Mouse (Mus musculus): ENCODE data around the gene Sorcs2.
"Not testable (repeated sequence)": the region's sequence is repeated elsewhere in the genome, so short reads cannot be mapped to it uniquely, and the experiment has no call there.

Sorcs2 gene

DNA sequence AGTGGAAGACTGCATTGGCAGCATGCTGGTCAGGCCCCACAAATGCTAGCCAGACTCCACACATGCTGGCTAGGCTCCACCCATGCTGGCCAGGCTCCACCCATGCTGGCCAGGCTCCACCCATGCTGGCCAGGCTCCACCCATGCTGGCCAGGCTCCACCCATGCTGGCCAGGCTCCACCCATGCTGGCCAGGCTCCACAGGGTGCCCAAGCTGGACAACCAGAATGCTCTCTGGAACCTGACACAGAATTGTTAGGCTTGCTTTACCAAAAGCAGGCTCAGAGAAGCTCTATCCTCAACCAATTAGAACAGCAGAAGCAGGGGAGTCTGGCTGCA lies 7.4 kb downstream of the Sorcs2 start:
- not testable (repeated sequence) for DNase-seq (ENCODE audit: low spot score)

DNA sequence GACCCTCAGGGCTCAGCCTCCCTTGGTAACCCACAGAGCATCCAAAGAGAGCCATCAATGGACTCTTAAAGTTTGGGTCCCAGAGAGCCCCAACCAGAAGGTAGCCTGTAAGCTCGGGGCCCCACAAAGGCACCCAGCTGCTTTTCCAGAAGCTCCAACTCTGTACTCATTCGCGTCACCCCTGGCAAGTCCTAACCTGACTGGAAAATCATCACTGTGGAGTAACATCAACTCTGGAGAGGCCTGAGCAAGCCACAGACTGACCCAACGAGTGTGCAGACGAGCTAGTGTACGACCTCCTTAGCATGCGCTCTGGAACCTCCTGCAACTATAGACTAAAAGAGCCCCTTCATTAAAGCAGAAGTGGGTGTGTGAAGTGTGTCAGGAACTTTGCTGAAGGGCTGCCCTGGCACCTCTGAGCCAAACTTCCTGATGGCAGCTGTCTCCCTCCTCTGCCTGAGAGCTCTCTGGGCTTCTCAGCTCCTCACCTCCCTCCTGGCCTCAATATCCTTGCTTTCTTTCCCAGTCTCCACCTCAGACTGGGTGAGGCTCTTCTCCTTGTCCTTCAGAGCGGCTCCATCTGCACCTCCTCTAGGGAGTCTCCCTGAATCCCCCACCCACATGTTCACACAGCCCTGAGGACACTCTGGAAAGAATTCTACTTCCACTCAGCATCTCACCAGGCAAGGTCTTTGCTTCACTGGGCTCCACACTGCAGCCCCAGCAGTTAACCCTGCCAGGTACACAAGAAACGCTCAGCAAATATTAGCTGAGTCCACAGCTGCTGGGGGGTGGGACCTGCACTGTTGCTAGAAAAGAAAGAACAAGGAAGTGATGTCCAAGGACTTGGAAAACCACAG lies 8.0 kb downstream of the Sorcs2 start:
- no peak for DNase-seq (ENCODE audit: low spot score)

DNA sequence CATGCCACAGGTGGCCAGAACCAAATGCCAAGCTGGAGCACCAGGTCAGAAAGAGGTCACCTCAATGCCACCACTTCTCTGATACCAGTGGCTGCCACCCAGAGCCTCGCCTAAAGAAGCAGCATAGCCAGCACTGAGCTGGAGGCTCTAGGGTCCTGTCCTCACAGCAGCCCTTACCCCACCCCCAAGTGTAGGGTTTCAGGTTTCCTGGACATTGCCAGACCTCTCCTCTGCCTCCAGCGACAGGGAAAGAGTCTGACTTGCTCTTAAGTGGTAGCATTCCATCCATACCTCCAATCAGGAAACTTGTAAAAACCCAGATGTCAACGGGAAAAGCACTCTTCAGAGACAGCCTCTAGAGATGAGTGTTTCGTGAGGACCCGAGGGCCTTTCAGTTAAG lies 12.9 kb downstream of the Sorcs2 start:
- no peak for DNase-seq (ENCODE audit: low spot score)

DNA sequence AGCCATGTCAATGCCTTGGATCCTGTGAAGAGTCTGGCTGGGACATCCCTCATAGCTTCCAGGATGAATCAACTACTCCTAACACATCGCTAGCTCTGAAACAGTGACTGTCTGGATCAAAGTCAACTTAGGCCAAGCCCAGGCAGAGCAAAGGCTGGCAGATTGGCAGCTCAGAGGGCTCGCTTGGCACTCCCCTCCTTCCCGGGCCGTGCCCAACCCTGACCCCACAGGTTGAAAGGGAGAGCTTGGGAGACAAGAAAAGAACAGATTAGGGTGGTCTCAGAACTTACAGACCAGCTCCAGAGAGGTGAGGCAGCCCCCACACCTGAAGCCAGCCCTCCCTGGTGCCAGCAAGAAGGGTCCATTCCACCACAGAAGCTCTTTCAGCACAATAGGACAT lies 14.5 kb downstream of the Sorcs2 start:
- DNase-seq (ENCODE audit: low spot score): no peak

DNA sequence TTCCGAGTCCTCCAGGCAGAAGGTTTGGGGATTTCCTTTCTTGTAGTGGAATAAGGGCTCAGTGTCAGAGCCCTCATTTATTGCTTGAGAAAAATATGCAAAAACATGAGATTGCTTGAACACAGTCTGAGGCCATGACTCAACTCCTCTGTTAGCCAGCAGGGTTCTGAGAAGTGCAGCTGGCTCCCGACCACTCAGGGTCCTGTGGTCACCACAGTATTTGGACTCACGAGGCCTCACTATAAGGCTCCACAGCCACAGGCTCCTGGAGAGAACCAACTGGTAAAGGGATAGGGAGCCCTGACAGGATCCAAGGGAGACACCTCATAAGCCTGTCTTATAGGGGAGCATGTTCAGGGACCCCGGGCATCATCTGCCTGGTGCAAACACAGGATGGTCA lies 15.2 kb downstream of the Sorcs2 start:
- no peak for DNase-seq (ENCODE audit: low spot score)

DNA sequence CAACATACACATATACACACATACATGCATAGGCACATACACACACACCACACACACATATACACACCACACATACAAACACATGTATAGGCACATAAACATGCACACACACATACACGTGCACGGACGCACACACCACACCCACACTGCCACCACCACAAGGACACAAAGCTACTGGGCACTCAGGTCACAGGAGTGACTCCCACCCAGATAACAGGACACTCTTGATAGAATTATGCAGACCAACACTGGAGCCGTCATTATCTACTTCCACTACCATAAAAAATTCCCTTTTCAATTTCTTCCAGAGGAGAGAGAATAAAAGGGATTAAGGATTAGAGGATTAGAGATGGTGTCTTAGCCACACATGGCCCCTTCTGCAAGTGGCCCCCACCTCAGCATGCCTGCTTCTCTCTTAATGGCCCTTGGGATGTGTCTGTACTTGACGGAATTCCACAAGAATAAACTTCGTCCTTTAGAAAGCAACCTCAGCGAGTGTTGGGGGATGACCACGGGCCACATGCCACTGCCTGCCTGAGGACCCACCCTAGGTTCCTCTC lies 15.7 kb downstream of the Sorcs2 start:
- no peak for DNase-seq (ENCODE audit: low spot score)

DNA sequence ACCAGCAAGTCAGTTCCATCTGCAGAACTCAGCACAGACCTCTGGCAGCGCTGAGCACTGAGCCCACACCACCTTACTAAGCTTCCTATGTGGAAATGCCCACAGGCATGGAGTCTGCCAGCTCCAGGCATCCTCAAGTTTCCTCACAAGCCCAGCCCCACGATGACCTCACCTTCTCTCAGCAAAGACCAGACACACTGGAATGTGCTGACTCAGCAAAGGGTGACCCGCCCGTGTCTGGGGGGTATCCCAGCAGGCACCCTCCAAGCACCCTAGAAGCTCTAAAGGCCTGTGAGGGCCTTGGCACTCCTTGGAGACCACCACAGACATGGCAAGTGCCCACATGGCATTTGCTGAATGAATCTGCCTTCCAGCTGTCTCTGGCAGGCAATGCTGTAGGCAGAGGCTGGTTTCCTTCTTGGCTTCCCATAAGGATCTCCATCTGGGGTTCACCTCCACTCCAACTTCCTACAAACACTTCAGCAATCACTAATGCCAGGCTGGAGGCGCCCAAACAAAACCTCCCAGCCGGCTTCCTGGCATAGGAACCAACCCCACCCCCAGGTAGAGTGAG lies 17.9 kb downstream of the Sorcs2 start:
- no peak for DNase-seq (ENCODE audit: low spot score)

DNA sequence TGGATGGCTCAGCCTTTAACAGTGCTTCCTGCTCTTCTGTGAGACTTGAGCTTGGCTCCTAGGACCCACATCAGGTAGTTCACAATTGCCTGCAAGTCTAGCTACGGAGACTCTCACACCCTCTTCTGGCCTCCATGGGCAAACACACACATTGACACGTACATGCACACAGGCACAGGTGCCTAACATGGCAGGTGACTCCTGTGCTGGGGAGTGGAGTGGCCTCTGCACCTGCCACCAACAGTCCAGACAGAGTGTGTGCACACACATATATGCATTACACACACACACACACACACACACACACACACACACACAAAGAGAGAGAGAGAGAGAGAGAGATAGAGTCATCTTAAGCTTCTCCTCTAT lies 19.6 kb downstream of the Sorcs2 start:
- no peak for DNase-seq (ENCODE audit: low spot score)

DNA sequence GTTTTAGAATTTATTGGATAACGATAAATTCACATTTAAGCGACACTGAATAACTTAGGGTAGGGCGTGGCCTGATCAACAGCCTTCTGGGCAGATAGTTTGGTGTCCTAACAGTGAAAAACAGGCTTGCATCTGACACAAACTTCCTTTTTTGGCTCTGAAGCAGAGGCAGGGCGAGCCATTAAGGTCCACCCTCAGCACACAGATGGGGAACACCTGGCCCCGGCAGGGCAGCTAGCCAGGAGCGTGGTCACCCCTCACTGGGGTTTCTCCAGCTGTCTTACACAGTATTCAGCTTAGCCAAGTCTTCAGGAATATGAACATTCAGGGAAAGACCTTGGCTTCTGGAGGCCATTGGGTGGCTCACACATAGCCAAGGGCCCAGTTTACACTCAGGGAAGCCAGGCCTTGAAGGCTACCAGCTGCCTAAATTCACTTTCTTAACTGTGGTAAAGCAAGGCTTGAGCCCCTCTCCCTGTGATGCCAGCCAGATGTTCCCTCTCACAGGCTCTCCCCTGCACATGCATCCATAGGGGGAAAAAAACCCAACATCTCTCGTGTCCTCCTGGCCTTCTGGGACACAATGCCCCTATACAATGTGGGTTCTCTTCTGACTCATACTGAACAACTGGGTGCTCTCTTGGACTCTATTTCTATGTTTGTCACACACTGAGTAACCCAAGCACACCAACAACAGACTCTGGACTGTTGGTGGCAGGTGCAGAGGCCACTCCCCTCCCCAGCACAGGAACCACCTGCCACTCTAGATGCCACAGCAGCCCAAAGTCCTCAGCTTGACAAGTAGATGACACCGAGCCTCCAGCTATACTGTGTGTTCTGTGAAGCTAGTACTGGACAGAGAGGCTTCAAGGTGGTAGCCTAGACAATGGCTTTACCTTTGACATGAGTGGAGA lies 20.2 kb downstream of the Sorcs2 start:
- DNase-seq (ENCODE audit: low spot score): no peak

DNA sequence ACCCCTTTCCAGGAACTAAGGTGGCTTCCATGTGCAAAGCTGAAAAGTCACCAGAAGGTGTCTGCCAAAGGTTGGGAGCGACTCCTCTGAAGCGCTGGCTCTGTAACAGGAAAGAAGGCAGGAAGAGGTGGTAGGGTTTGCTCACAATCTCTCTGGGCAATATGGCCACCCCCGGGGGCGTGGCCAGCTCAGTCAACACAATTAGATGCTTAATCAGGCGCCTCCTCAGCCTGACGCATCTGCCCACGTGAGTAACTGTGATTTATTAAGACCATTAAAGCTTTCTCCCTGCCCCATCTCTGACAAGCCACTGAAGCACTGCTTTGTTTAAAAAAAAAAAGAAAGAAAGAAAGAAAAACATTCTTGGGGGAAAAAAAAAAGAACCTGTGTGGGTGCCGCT lies 22.1 kb downstream of the Sorcs2 start:
- DNase-seq (ENCODE audit: low spot score): no peak

DNA sequence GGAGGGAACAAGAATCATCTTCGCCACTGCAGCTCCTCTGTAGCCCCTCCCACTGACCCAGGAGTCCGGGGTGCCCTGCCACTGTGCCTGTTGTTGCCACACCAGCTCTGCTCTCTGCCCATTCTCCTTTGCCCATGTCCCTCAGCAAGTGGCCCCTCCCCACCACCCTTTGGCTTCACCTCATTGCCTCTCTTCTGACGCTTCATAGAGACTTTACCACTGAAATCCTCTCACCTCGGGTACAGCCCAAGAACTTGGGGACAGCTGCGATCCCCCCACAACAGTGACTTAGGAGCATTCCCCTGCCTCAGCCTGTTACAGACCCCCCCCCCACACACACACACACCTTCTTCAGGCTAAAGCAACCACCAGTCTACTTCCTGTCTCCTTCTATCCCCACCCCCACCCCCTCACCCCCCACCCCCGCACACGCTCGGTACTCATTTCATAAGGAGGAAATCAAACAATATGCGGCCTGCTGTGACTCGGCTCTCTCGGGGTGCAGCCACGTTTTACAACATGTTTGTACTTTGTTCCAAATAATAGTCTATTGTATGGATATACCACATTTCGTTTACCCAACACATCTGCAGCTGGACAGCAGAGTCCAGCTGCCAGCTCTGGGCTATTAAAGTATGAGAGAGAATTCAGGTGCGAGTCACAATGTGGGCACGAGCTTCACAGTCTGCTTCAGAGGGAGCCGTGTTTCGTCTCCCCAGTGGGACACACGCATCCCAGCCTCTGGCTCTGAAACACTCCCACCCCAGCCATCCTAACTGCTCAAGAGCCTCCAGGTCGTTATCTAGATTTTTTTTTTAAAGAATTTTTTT lies 23.5 kb downstream of the Sorcs2 start:
- DNase-seq (ENCODE audit: low spot score): no peak

DNA sequence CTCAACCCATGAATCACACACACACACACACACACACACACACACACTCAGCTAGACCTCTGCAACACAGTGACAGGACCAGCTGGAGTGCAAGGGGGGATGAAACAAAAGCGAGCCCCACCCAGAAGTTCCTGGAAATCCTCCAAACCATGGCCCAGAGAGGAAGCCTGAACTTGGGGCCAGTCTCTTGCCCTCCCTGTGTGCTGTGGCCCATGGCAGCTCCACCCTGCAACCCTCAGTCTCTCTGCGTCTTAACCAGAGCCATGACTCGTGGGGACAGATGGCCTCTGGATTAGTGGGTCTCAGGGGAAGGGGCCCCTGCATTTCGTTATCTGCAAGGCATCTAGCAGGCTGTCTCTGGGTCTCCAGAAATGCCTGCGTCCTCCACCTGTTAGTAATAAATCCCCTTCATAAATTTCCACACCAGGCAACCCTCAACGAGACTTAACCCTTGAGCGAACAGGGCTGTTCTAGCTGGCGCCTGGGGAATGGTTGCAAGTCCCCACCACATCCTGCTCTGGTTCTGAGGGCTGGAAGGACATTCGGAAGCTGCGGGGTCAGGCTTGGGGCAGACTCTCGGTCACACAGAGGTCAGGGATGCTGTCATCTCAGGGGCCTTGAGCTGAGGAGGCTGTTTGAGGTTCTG lies 24.6 kb downstream of the Sorcs2 start:
- DNase-seq (ENCODE audit: low spot score): peak; percentile 65

DNA sequence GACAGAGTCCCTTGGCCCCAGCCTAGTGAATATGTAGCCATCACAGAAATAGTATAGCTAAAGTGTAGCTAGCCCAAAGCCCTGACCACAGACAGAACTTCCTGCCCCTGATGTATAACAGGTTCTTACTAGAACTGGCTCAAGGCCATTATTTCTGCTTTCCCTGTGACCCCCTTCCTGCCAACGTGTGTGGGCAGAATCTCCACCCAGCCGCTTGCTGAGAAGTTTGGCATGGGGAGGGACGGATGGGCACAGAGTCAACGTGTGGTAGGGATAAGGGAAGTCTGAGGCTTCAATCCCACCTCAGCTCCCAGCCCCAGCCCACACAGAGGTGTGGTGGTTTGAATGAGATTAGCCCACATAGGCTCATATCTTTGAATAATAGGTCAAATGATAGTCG lies 26.2 kb downstream of the Sorcs2 start:
- DNase-seq (ENCODE audit: low spot score): no peak

DNA sequence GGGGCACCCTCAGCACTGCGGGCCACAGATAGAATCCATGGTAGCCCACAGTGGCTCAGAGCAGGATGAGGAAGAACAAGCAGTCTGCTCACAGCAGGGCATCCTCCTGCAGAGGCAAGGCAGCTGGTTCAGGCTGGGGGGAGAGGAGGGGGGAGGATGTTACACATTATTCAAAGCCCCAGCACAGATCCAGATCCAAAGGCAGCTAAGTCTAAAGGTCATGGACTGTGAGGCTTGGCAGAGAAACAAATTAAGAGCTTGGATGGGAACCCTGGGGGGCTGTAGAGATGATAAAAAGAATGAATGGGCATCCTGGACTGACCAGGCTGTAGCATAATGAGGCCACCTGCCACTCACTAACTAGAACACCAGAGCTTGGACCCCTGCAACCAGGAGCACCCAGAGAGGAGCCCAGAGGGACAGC lies 28.7 kb downstream of the Sorcs2 start:
- peak; percentile 69 for DNase-seq (ENCODE audit: low spot score)

DNA sequence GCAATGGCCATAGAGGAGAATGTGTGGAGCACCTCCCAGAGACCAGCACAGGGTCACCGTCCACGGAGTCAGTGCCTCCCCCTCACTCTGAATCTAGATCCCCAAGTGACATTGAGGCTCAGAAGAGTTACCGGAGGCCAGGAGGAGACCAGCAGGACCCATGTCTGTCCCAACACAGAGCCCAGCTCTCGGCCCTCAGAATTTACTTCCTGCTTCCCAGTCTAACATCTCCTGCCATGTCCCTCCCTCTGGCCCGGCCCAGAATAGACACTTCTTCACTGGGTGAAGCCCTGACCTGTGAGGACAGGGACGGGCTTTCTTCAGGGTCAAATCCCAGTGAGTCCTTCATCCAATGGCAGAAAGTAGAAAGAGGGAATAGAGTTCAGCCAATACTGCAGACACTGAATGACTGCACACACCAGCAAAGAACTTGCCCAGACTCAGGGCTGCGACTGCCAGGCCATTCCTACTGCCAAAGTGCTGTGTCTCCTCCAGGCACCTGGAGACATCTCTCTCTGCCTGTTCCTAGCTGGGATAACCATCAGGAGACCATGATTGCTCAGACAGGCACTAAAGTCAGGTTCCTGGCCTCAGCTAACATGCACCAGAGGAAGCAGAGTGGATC lies 29.3 kb downstream of the Sorcs2 start:
- DNase-seq (ENCODE audit: low spot score): no peak

DNA sequence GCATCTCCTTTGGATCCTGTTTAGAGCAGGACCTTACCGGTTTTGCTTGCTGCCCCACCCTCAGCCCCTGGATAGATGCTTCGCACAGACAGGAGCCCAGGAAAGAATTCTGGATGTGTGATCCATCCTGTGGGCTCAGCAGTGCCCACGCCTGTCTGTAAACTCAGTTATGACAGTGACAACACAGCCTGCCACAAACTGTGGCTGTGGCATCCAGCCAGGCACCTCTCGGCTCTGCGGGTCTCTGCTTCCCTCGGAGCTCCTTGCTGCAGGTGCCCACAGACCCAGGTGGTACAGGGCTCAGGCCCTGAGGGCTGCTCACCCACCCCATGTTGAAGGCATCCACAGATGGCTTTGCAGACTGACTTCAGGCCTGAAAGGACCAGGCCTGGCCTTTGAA lies 30.0 kb downstream of the Sorcs2 start:
- DNase-seq (ENCODE audit: low spot score): no peak

DNA sequence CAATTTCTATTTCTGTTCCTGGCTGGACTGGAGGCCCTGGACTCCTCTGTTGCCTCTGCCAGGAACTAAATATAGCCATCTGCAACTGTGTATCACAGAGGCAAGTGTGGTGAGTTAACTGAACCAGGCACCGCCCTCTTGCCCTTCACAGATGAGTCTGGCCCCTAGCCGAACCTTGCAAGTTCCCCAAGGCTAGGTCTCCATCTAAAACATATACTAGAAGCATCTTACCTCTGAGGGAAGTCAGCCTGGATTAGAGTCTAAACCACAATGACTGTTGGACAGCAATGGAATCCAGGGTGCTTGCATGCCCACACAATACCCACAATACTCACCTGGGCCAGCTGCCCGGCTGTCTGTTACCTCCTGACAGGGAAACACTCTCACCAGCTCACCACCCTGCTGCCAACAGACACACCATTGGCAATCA lies 30.7 kb downstream of the Sorcs2 start:
- DNase-seq (ENCODE audit: low spot score): no peak

DNA sequence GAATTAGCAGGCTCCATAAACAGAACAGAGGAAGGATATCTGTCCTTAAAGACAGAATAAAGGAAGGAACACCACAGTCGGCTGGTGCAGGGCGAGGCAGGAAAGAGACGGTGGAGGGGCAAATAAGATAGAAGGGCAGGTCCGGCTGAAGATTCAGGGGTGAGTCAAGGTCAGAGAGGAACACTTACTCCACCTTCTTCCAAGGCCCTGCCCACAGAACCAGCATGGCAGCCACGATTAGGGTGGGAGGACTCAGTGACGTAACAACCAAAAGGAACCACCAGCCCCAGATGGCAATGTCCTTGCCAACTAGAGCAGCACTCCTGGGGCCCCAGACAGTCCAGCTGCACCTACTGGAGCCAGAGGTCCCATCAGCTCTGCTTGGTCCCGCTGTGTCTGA lies 36.2 kb downstream of the Sorcs2 start:
- no peak for DNase-seq (ENCODE audit: low spot score)

DNA sequence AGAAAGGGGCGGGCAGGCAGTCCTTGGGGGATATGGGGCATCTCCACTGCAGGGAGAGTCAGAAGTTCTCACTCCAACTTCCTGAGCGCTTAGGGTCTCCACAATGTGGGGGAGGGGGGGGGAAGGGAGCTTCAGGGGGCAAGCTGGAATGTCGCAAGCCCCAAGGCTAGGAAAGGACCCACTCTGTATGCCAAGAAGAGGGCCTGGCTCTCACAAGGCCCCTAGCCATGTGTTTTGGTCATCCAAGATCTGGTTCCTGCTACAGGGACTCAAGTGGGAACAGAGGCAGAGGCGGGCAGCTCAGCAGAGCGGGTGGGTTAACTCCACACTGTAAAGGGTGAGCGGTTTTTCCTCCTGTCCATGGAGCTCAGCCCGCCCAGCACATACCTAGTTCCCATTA lies 37.6 kb downstream of the Sorcs2 start:
- no peak for DNase-seq (ENCODE audit: low spot score)

DNA sequence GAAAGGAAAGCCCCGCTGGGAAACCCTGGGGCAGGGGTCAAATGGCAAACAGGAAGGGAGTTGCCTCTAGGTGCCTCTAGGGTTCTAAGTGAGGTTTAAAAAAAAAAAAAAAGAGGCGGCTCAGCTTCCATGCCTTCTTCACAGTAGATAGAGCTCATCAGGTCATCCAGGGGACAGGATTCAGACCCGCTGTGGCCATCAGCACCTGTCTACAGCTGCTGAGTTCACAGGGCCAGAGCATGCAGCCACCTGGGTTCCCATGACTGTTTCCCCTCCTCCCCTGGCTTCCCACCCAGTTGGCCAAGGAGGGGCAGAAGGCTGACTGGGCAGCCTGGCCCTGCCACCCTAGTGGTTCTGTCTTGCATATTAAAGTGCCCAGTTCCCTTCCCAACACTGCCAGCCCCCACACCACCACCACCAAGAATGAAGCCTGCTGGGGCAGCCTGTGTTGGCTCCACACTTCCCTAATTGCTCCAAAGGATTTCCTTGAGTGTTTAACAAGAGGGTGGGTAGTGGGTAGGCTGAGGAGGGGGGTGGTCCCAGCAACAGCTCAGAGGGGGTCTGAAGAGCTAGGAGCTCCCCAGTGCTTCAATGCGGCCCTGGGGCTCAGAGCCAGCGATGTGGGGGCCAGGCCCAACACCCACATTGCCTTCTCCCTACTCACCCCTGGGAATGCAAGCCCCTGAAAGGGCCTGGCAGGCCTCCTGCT lies 38.2 kb downstream of the Sorcs2 start:
- no peak for DNase-seq (ENCODE audit: low spot score)

All from retina, embryonic 14.5 days (tissue).